Mouse (Mus musculus): ENCODE results near the gene Timp3. TPM values are rescaled to one million over a fixed set of nuclear protein-coding genes. Genes with fewer than 3 reads are reported as not detected.

Timp3 gene
- total and polyA plus RNA-seq, 2 experiments from 2014 or later, result 33.6 to 62.9 TPM

- no peak overlapping the region for H3K27ac ChIP-seq (ENCODE audit: low read depth, low read length)
- WGBS, result 46% methylated on average over 2 of the region's 2 CpGs
These were observed 81.7 kb downstream of the Timp3 start for GRCm38 (mm10) chr10:86381922-86382260.

GRCm38 (mm10) chr10:86384655-86385054, 84.5 kb downstream of the Timp3 start:
- no peak for DNase-seq
- no peak for TF ChIP-seq CTCF (IDR thresholded peaks at IDR 0.05; ENCODE audit: low read depth)
- no peaks in the 10 kb centered on the region; the same call in 1 of the 2 replicates for H3K36me3 ChIP-seq (ENCODE audit: insufficient read depth)
- no peak overlapping the region for H3K4me3 ChIP-seq (ENCODE audit: low read depth, low read length)
- 99% methylated on average over 2 of the region's 2 CpGs for WGBS
- no peak for ATAC-seq
- H3K4me2 ChIP-seq (ENCODE audit: low read depth), result no peak overlapping the region
- H3K4me1 ChIP-seq (ENCODE audit: insufficient read depth), result no peaks in the 10 kb centered on the region; the same call in 1 of the 2 replicates
- no peak overlapping the region for H3K9ac ChIP-seq
- no peak overlapping the region for H3K27ac ChIP-seq (ENCODE audit: low read depth, low read length)
- H3K9me3 ChIP-seq (ENCODE audit: low read length), result no peaks in the 10 kb centered on the region
- no peaks in the 10 kb centered on the region for H3K27me3 ChIP-seq (ENCODE audit: insufficient read depth, low read length)

More at GRCm38 (mm10) chr10:86381922-86382260, 81.7 kb downstream of the Timp3 start:
- H3K4me2 ChIP-seq (ENCODE audit: low read depth), result no peak overlapping the region
- H3K4me3 ChIP-seq (ENCODE audit: low read depth, low read length), result no peak overlapping the region
- no peak for DNase-seq
- H3K36me3 ChIP-seq (ENCODE audit: insufficient read depth), result no peaks in the 10 kb centered on the region; the same call in 1 of the 2 replicates
- no peaks in the 10 kb centered on the region for H3K27me3 ChIP-seq (ENCODE audit: insufficient read depth, low read length)
- no peaks in the 10 kb centered on the region for H3K4me1 ChIP-seq (ENCODE audit: insufficient read depth)
- H3K9ac ChIP-seq, result no peak overlapping the region
- H3K9me3 ChIP-seq (ENCODE audit: low read length), result no peaks in the 10 kb centered on the region
- ATAC-seq, result no peak
- TF ChIP-seq CTCF (IDR thresholded peaks at IDR 0.05; ENCODE audit: low read depth), result no peak

DNA sequence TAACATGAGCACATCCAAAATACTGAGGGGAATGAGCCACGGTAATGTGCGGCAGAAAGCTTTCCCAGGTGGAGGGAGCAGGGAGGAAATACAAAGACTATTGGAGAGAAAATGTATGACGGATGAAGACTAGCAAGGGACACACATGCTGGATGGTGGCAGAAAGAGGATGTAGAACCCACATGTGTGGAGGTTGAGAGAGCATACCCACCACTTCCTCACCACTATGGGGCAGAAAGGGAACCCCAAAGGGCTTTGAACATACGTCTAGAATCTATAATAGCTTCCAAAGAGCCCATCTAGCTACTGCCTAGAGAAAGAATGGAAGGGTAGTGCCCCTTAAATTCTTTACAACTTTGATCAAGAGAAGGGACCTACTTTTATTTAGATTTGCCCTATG, 85.5 kb downstream of the Timp3 start:
- Histone ChIP-seq H3K36me3 (ENCODE audit: insufficient read depth) (no peaks in the 10 kb centered on the region; the same call in 1 of the 2 replicates), H3K4me3 (ENCODE audit: low read depth, low read length) (no peak overlapping the region), H3K4me2 (ENCODE audit: low read depth) (no peak overlapping the region), H3K27me3 (ENCODE audit: insufficient read depth, low read length) (no peaks in the 10 kb centered on the region), H3K9ac (no peak overlapping the region), H3K4me1 (ENCODE audit: insufficient read depth) (peaks cover 4% of the 10 kb centered on the region; the same call in 1 of the 2 replicates), H3K9me3 (ENCODE audit: low read length) (no peaks in the 10 kb centered on the region), H3K27ac (ENCODE audit: low read depth, low read length) (no peak overlapping the region)
- no peak for ATAC-seq
- TF ChIP-seq CTCF (IDR thresholded peaks at IDR 0.05; ENCODE audit: low read depth), result no peak
- 75% methylated on average over 4 of the region's 4 CpGs for WGBS
- DNase-seq, result no peak

DNA sequence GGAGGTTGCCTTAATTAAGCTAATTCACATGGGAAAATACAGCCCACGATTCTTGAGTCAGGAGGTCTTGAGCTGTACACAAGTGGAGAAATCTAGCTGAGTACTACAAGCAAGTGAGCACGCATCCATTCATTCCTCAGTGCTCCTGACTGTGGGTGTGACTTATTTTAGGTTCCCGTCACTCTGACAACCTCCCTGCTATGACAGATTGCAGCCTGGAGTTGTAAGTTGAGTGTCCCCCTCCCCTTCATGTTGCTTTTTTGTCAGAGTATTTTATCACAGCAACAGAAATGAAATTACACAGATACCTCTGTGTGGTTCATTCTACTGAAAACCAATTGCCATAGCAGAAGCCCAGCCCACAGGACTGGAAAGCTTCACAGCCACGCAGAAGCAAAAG, 86.1 kb downstream of the Timp3 start:
- TF ChIP-seq CTCF (IDR thresholded peaks at IDR 0.05; ENCODE audit: low read depth), result no peak
- H3K9ac ChIP-seq, result no peak overlapping the region
- DNase-seq, result no peak

DNA sequence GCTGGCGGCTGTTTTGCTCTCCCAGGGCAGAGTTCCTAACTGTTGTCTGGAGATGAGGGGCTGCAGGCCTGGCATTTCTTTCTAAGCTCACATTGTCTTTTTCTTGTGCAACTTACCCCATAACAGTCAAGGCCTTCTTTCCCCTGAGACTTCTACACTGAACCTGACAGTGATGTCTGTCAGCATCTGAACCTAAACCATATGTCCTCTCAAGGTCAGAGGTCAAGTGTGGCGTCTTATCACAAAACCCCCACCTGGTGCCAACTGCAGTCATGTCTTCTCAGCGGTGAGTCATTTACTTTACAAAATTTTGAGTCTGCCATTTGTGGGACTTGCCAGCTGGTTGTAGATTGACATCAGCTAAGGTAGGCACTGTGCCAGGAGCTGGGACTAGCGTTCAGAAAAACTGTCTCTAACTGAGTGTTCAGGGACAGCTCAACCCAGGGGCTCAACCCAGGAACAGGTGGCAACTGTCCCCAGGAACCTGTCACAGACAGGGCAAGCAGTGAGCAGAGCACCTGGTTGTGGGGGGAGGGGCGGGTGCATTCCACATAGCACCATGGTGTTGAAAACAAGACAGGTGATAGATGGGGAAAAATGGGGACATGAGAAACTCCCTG, 87.8 kb downstream of the Timp3 start:
- Histone ChIP-seq H3K9me3 (ENCODE audit: low read length) (no peaks in the 10 kb centered on the region), H3K36me3 (ENCODE audit: insufficient read depth) (no peaks in the 10 kb centered on the region), H3K9ac (no peak overlapping the region), H3K27me3 (ENCODE audit: insufficient read depth, low read length) (no peaks in the 10 kb centered on the region), H3K27ac (ENCODE audit: low read depth, low read length) (peak overlapping the region; percentile 21; the same call in 1 of the 2 replicates), H3K4me3 (ENCODE audit: low read depth, low read length) (no peak overlapping the region), H3K4me1 (ENCODE audit: insufficient read depth) (peaks cover 4% of the 10 kb centered on the region; the same call in 1 of the 2 replicates), H3K4me2 (ENCODE audit: low read depth) (no peak overlapping the region)
- no peak for TF ChIP-seq CTCF (IDR thresholded peaks at IDR 0.05; ENCODE audit: low read depth)
- ATAC-seq, result peak; percentile 19; the same call in 1 of the 2 replicates
- peak; percentile 76 for DNase-seq
- 62% methylated on average over 5 of the region's 5 CpGs for WGBS

More for the DNA sequence above, 86.1 kb downstream of the Timp3 start:
- Histone ChIP-seq H3K27ac (ENCODE audit: low read depth, low read length) (no peak overlapping the region), H3K4me2 (ENCODE audit: low read depth) (no peak overlapping the region), H3K36me3 (ENCODE audit: insufficient read depth) (no peaks in the 10 kb centered on the region; the same call in 1 of the 2 replicates), H3K27me3 (ENCODE audit: insufficient read depth, low read length) (no peaks in the 10 kb centered on the region), H3K9me3 (ENCODE audit: low read length) (no peaks in the 10 kb centered on the region), H3K4me1 (ENCODE audit: insufficient read depth) (peaks cover 4% of the 10 kb centered on the region; the same call in 1 of the 2 replicates), H3K4me3 (ENCODE audit: low read depth, low read length) (no peak overlapping the region)
- 60% methylated on average over 4 of the region's 4 CpGs for WGBS
- peak; percentile 40 for ATAC-seq

DNA sequence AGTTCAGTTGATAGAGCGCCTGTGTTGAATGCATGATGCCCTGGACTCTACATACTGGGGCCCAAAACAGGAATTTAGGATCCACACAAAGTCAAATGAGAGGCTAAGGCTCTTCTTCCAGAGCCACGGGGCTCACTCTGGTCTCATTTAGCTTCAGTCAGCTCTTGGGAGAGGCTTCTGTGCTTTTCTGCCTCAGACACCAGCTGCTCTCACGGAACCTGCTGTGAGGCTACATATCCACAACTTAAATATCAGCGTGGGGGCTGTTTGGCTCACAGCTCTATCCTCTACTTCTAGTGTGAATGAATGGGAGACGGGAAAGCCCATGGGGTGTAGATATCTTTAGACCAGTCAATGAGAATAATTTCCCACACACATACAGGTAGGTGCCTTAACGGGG, 88.6 kb downstream of the Timp3 start:
- Histone ChIP-seq H3K36me3 (ENCODE audit: insufficient read depth) (no peaks in the 10 kb centered on the region), H3K9ac (no peak overlapping the region), H3K27me3 (ENCODE audit: insufficient read depth, low read length) (no peaks in the 10 kb centered on the region), H3K9me3 (ENCODE audit: low read length) (no peaks in the 10 kb centered on the region), H3K27ac (ENCODE audit: low read depth, low read length) (0 out of 2 replicates have a peak overlapping the region, but pooled peaks have one; percentile 35), H3K4me3 (ENCODE audit: low read depth, low read length) (no peak overlapping the region), H3K4me1 (ENCODE audit: insufficient read depth) (peaks cover 4% of the 10 kb centered on the region; the same call in 1 of the 2 replicates), H3K4me2 (ENCODE audit: low read depth) (no peak overlapping the region)
- WGBS, result 62% methylated on average over 6 of the region's 6 CpGs
- ATAC-seq (peak; percentile 47), DNase-seq (peak; percentile 42)
- no peak for TF ChIP-seq CTCF (IDR thresholded peaks at IDR 0.05; ENCODE audit: low read depth)

- WGBS, result 75% methylated on average over 3 of the region's 3 CpGs
- ATAC-seq, result no peak
- TF ChIP-seq CTCF (IDR thresholded peaks at IDR 0.05; ENCODE audit: low read depth), result no peak
- DNase-seq, result no peak
- Histone ChIP-seq H3K9me3 (ENCODE audit: low read length) (no peaks in the 10 kb centered on the region), H3K4me1 (ENCODE audit: insufficient read depth) (peaks cover 4% of the 10 kb centered on the region; the same call in 1 of the 2 replicates), H3K27me3 (ENCODE audit: insufficient read depth, low read length) (no peaks in the 10 kb centered on the region), H3K36me3 (ENCODE audit: insufficient read depth) (no peaks in the 10 kb centered on the region), H3K4me3 (ENCODE audit: low read depth, low read length) (no peak overlapping the region), H3K4me2 (ENCODE audit: low read depth) (no peak overlapping the region), H3K27ac (ENCODE audit: low read depth, low read length) (no peak overlapping the region), H3K9ac (no peak overlapping the region)
These were observed 89.2 kb downstream of the Timp3 start for GRCm38 (mm10) chr10:86389357-86389756.

Data from forebrain, postnatal 0 days (tissue).